Mouse (Mus musculus) urinary bladder, postnatal 25 days (tissue): ENCODE data around the gene Arhgef2.
"Not testable (repeated sequence)": the region's sequence is repeated elsewhere in the genome, so short reads cannot be mapped to it uniquely, and the experiment has no call there.

Experiments
- DNase-seq: peaks from one replicate; pipeline ENCODE4 v3.0.0; 2022; ENCODE audit warnings: low spot score

Arhgef2 gene

DNA sequence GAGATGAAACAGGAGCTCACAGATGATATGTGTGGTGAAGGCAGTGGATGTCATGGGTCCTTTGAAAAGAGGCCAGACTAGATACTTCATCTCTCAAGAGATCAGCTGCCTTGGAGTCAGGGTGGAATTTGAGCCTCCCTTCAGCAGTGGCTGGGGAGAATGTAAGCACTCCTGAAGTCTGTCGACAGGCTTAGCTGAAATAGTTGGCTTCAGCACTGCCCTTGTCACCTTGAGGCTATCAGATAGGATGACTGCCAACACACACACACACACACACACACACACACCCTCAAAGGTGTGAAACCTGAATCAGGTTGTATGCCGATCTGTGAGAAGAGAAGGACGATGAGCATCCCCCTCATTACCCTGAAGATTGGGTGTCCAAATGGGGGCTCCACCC, 14.7 kb upstream of the Arhgef2 start:
- DNase-seq = no peak

DNA sequence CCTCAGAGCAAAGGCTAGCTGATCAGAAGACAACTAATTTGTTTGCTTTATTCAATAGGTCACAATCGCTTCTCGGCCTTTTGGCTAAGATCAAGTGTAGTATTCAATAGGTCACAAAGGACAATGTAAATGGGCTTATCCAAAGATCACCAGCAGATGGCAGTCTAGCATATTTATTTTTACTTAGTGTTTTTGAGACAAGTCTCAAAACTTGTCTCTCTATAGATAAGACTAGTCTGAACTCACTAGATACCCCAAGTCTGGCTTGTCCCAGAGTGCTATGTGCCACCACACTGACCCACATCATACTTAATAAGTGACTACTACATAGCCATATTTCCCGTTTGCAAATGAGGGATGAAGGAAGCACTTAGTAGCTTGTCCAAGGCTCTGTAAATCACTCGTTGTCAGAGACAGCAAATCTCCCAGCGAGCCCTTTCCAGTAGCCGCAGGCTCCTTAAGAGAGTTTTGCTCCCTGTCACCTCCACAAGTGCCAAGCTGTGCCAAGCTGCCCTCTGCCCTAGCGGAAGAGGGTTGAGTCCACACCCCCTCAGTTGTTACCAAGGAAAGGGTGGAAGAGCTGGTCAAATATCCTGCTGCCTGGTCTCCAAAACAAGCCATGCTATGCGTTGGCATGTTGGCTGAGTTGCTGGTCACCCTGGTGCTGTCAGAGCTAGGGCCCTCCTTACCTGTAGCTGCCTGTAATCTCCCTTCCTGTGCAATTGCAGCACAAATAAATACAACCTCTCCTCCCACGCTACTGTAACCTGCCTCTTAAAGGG, 13.6 kb upstream of the Arhgef2 start:
- peak; percentile 29 for DNase-seq

DNA sequence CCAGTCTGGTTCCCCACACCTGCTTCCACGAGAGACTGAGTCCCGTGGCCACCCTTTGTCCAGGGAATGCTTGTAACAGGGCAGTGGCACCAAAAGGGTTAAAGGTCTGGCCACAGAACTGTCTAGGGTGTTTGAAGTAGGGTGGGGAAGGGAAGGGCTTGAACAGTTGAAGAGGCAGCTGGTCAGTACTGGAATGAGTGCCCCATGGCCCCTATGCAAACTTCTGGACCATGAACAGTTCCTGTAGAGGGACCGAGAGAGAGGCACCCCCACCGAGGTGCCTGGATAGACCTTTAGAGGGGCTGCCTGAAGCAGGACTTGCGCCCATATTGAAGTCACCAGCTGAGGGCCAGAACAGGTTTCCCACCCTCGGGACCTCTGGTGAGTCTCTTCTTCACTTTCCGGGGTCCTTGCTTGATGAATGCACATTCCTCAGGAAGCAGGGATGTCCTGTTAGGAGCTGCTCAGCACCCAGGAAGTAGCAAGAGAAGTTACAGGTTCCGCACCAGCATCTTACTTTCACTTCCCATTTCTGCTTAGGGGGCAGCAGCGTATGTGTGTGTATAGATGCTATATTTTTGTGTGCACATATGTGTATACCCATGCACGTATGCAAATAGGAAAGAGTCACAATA, 12.7 kb upstream of the Arhgef2 start:
- no peak for DNase-seq

DNA sequence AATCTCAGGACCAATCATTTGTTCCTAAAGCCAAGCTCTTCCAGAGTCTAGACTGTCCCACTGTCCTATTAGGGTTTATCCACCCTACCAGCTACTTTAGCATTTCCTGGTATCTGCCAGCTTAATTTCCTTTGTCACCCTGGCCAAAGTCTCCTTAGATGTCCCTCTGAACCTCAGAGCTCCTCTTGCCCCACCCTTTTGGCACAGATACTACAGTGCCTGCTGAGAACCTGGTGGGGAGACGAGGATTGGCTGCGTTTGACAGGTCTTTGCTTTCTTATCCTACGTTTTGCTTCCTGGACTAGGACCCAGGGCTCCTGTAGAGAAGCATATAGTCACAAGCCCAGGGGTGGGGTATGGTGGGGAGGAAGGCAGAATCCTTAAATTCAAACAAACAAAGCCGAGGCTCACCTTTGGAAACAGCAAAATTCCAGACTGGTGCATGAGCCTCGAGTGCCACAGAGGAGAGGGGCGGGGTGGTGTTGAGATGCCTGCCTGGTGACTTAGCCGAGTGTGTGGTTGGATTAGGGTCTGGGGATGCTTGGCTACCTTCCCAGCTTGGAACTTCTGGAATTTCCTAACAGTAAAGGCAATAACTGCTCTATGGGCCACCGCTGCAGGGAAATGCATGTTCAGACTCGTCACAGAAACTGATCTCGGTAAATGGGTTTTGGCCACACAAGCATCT, 11.7 kb upstream of the Arhgef2 start:
- DNase-seq = no peak

DNA sequence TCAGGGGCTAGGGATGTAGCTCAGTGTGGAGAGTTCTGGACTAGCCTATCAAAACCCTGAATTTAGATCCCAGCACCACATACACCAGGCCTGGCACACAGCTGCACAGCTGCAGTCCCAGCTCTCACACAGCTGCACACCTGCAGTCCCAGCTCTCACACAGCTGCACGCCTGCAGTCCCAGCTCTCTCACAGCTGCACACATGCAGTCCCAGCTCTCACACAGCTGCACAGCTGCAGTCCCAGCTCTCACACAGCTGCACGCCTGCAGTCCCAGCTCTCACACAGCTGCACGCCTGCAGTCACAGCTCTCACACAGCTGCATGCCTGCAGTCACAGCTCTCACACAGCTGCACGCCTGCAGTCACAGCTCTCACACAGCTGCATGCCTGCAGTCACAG, 9.2 kb upstream of the Arhgef2 start:
- DNase-seq = not testable (repeated sequence)

DNA sequence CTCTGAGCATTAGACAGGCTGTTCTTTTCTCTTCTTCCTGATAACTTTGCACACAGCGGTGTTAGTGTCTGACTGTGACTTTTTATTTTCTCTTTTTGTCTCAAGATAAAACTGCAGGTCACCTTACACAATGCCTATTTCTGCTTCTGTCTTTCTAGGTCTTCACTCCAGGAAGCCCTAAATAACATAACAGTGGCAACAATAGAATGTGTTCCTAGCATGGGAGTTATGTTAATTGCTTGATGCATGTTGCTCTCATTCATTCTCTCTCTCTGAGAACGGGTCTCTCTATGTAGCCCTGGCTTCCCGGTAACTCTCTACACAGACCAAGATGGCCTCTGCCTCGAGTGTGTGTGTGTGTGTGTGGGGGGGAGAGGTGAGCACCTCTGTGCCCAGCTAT, 3.3 kb upstream of the Arhgef2 start:
- DNase-seq = no peak

DNA sequence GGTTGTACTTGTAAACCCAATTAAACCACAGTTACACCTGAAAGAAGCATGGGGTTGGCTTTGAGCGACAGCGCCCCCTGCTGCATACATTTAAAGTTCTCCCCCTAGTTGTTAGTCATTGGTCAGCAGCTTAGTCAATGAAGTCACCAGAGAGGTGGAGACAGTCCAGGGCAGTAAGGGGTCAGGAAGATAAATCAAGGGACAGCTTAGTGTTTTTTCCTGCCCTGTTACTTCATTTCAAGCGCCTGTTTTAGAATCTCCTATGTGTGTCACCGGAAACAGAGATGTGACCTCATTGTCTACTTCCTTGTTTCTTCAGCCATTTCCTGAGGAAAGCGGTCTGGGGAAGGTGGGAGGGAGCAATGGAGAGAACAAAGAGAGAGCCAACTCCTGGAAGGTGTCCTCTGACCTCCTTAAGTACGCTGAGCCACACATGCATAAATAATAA, 2.0 kb upstream of the Arhgef2 start:
- peak; percentile 77 for DNase-seq

DNA sequence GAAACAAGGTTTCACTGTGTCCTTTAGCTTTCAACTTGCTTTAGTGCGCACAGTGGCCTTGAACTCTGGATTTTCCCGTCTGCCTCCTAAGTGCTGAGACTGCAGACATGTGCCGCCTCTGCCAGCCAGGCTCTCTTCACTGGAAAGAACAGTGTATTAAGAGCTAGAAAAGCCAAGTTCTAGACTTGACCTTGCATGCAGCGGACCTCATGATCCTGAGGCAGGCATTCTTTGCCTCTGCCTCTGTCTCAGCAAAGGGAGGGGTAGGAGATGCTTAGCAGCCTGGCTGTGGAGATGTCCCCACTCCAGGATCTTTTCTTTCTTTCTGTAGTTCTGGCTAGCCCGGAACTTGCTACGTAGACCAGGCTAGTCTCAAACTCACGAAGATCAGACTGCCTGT, 903 bp upstream of the Arhgef2 start:
- DNase-seq = no peak

DNA sequence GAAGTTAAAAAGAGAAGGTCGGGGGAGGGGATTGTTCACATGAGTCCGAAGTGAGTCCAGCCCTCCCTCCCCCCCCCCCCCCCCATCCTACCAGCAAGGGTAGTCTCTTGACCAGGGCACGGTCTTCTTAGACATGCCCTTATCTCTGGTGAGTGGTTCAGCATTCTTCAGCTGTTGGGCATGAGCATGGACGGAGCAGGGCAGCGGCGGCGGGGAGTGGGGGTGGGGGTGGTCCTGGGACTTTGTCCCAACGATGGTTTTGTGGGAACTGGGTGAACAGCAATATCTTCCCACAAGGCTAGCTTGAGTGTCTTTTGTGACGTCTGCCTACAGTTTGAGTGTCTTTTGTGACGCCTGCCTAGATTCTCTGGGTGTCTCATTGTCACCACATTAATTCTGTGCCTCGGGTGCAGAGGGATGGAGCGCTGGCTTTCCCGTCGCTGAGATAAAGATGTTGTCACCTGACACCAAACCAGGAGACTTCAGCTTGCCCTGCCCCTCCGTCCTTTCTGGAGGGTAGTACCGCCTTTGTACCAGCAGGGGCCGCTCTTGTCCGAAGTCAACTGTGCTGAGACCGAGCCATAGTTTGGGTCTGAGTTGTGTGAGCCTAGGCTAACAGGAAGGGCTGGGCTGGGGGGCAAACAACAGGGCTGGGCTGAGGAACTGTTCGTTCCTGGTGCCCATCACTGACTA, 1.4 kb downstream of the Arhgef2 start:
- peak; percentile 83 for DNase-seq

DNA sequence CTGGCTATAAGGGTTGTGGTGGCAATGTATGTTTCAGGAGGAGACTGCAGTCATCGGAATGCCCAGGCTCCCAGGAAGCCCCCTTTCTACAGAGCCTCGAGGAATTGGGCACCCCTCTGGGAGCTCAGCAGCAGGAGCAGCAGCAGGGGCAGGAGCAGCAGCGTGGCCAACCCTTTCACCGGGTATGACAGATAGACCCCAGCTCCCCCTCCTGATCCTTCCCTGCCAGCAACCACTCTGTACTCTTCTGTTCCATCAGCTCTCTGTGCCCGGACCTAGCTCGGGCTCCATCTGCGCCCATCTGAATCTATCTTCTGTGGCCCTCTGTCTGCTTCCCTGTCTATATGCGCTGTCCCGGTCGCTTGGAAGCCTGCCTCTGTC, 2.0 kb downstream of the Arhgef2 start:
- DNase-seq = no peak

DNA sequence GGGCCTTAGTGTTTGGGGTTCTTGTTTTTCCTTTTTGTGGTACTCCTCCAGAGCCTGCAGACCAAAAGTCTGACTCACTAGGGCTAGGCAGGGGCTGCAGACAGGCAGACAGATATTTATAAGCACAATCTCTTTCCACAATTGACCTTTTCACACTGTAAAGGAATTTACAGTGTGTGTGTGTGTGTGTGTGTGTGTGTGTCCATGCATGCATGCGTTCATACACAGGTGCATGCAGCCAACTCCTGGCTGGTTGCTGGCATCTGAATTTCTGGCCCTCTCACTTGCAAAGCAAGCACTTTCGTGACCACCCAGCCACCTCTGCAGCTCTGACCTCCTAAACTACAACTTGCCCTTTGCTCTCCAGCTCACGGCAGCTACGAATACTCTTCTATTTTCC, 3.3 kb downstream of the Arhgef2 start:
- DNase-seq = no peak

DNA sequence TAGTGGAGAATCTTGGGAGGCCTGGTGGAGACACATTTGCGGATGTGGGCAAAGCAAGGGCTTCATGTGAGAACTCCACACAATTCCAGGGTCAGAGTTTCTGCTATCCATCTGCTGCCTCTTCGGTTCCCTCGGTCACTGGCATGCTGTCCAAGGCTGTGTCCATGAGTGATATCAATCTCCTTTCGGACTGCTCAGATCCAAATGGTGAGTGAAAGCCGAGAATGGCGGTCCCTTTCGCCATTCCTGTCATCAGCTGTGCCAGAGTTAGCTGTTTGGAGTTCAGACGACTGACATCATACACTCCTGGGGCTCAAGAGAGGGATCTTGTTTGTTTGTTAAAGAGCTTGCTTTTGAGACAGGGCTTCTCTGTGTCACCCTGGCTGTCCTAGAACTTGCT, 8.7 kb downstream of the Arhgef2 start:
- no peak for DNase-seq

DNA sequence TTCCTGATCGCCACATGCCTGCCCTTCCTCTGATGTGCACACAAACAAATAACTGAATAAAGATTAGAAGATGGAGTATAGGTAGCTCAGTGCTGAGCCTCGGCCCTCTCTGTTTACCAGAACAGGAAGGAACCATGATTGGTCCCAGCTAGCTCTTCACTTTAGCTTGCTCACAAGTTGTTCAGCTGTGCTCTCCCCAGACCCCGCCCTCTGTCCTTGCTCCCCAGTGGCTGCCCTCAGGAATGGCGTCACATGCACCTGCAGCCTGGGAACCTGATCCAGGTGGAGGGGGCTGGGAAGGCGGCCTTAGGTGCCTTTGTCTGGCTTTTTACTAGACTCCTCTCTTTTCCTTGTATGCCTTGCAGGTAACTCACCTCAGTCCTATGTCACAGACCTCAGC, 9.4 kb downstream of the Arhgef2 start:
- no peak for DNase-seq

DNA sequence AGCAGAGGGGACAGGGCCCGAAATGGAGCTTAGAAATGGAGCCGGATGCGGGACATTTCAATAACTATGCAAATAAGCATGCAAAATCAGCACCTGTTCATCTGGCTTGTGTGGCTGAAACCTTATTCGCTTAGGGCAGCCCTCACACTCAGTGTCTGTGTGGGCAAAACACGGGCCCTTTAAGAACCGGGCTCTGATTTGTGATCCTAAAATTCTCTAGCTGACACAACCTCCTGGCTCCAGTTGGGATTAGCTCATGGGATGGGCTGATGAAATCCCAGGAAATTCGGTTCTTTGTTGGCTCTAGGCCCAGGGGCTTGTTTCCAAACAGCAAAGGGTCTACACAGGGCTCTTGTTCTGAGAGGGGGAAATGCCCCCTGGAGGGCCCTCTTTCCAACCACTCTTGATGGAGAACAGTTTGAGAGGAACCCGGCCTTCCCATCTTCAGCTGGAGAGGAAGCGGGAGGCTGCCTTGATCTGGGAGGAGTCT, 10.2 kb downstream of the Arhgef2 start:
- peak; percentile 56 for DNase-seq

DNA sequence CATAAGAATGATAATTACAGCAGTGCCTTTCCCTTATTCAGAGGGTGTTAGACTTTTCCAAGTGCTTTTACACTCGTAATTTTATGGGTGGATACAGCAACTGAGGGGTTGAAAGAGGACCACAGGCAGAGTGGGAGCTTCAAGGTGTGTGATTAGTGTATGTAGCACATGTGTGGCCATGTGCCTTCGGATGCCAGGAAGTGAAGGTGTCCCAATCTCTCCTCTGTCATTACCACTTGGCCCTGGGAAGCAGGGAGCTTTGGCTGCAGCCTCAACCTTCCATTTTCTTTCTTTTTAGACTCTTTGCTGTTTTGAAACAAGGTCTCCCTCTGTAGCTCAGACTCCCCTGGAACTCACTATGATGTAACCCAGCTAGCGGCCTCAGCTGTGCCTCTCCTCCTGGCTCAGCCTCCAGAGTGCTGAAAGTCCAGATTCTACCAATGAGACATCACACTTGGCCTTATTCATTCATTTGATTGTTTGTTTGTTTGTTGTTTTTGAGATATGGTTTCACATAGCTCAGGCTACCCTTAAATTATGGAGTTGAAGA, 11.3 kb downstream of the Arhgef2 start:
- no peak for DNase-seq

DNA sequence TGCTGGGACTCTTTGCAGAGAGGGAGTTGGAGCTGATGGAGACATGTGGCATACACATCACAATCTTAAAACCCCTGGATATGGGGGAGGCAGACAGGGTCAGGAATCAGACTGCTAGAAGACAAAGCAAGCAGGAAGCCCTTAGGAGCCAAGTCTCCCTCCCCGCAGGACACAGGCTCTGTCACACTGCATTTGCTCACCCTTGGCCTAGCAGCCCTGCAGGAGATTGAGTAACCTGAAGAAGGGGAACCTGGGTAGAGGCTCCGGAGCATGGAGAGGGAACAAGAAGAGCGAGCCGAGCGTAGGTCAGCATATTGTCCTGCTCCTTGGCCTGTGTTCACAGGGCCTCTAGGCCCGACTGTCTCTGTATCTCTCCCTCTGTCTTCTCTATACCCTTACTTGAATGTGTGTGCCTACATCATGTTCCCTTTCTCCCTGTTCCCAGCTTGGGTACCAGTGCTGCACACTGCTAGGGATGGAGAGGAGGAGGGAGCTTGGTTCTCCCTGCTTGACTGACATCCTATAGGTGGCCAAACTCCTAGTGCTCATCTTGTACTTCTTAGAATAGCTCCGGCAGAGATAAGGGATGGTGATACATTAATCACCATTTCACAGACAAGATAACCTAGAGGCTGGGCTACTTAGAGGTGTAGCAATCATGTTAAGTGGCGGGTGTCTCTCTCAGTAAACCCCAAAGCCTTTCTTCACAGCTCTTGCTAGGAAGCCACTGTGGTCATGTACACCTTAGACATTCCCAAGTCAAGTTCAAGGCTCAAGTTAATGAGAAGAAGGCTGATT, 12.5 kb downstream of the Arhgef2 start:
- DNase-seq = no peak

DNA sequence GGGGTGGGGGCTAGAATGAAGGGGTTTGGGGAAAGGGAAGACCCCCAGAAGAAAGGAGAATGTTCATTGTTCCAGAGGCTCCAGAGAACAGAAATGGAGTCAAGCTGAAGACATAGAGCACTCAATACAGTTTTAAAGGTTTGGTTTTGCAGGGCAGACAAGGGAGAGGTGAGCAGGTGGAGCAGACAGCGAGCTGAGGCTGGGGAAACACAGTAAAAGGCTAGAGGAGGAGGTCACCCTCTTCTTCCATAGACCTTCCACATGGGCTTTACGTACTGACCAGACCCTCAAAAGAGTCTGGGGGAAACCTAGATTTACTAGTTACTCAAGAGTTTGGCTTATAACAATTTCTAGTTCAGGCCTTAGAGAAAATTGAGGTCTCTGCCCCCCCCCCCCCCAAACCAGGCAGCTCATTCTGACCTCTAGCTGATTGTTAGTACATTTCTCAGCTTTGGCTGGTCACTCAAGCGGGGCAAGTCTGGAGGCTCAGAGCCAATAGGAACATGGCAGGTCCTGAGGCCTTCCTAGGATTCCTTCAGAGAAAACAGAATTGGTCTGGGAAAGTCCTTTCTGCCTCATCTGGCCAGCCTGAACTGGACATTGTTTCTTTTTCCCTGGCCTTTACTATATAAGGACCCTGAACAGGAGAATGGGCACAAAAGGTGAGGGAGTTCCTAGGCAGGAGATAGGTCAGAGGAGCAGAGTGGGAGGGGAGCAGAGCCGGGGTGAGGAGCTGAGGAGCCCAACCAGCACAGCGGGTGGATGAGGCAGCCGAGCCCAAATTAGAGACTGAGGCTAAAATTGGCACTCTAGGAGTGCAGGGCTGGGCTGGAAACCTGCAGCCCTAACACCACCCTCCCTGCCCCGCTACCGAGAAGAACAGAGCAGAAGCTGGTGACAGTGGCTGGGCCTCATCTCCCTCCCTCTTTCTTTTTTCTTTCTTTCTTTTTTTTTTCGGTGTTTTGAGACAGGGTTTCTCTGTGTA, 13.6 kb downstream of the Arhgef2 start:
- DNase-seq = no peak

DNA sequence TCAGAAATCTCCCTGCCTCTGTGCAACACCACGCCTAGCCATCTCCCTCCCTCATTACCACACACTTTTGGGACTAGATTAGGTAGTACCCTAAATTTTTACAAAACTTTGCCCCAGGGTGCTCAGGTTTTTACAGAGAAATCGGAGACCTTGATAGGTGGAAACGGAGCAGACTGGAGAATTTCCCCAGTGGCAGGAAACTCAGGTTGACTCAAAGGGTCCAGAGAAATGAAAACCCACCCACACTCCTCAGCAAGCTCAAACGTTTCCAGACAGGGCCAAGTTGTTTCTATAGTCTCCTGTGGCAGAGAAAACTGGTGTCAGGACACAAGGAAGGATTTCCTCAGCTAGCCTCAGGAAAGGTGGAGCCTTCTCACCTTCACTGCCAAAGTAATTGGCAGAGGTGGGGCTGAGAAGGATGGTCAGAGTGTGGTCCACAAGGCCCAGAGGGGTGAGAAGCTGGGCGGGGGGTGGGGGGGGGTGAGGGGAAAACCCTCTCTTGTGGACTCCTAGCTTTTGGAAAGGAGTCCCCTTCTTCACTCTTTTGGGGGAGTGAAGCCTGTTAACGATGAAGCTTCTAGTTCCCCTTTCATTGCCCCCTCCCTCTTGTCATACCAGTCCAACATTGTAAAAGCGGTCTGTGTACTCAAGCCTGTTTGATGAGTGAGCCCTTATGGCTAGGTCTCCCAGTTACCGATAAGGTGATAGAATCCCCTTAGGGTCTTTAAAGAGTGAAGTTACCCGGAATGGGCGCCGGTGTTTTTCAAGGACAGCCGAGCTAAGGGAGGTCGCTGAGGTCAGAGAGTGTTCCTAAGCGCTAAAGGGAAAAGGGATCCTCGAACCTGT, 14.6 kb downstream of the Arhgef2 start:
- DNase-seq = no peak

DNA sequence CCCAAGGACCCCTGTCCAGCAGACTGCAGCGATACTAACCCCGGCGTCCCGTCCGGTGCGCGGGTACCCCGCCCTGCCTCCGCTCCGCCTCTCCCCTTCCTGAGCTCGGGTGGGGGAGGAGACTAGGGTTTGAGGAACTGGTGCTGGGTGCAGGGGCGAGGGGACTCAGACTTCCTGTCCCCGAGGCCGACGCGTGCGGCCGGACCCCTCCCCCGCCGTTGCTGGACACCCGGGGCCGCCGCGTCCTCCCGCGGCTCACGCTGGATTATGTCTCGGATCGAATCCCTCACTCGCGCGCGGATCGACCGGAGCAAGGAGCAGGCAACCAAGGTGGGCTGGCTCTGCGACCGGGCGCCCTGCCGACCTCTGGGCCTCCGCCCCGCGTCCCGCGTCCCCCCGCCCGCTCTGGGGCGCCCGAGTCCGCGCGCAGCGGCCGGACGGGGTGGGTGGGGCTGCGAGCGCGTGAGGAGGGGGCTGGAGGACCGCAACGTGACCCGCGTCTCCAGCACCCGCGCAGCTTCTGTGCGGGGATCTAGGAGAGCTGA, 15.3 kb downstream of the Arhgef2 start:
- DNase-seq = peak; percentile 55
